Mouse (Mus musculus) heart, postnatal 0 days (tissue): ENCODE measurements around the gene Gm49380.

Experiments used
- CTCF ChIP-seq: IDR thresholded peaks from 2 replicates; pipeline ENCODE4 v1.5.1; 2016; ENCODE audit warnings: antibody characterized with exemption, control low read depth, low read depth
- EP300 ChIP-seq: IDR thresholded peaks from 2 replicates; pipeline ENCODE4 v1.6.1; 2016; ENCODE audit warnings: antibody characterized with exemption, low read depth

GRCm38 (mm10) chr9:44037106-44037505 lies 76.2 kb downstream of the Gm49380 start:
- no peak for TF ChIP-seq CTCF
- no peak for TF ChIP-seq EP300
